Mouse (Mus musculus) B cell, adult (primary cell): ENCODE data around the gene Ccdc60. TPM values are rescaled to one million over a fixed set of nuclear protein-coding genes. Genes with fewer than 3 reads are reported as not detected.

ENCODE experiments used
- total RNA-seq: library from RNA; stranded (reverse); gene quantifications from 4 replicates; pipeline ENCODE4 v1.2.4, GENCODE M21; 2023; ENCODE audit not compliant: inconsistent age

Ccdc60 gene
- total RNA-seq: not detected in 4 replicates

GRCm38 (mm10) chr5:116288849-116289570 lies at the start of gene Ccdc60:
TSS of gene Ccdc60 (minus strand) at chr5:116288985.

GRCm38 (mm10) chr5:116083081-116083480 lies 205.7 kb downstream of the Ccdc60 start, which contains the start of gene Tmem233:
TSS of gene Tmem233 (minus strand) at chr5:116083244.

Other genes starting within 250 kb of the Ccdc60 start
- not detected in 4 replicates for gene Tmem233, start 205.7 kb downstream of the Ccdc60 start, total RNA-seq
- not detected in 4 replicates for gene Hspb8, start 133.9 kb upstream of the Ccdc60 start, total RNA-seq